Mouse (Mus musculus): ENCODE measurements around the gene Atp8b4. TPM values are rescaled to one million over a fixed set of nuclear protein-coding genes. Genes with fewer than 3 reads are reported as not detected.

The Atp8b4 gene
- polyA plus RNA-seq, 1 experiment = 0.97 TPM

- WGBS = 65% methylated on average over 11 of the region's 11 CpGs
- Histone ChIP-seq H3K27ac (ENCODE audit: insufficient read depth, low read depth, low read length) (no peak overlapping the region), H3K36me3 (ENCODE audit: control insufficient read depth, insufficient read depth, low read length) (no peaks in the 10 kb centered on the region), H3K27me3 (replicated peaks; ENCODE audit: control insufficient read depth, insufficient read depth, low read length) (no peaks in the 10 kb centered on the region; the same call in 1 of the 2 replicates), H3K4me1 (ENCODE audit: control insufficient read depth, insufficient read depth, low read length) (no peaks in the 10 kb centered on the region; the same call in 1 of the 2 replicates), H3K4me3 (ENCODE audit: insufficient read depth, low read depth, low read length) (no peak overlapping the region)
- no peak for DNase-seq
- no peak for TF ChIP-seq POLR2A (IDR thresholded peaks at IDR 0.05; ENCODE audit: low read depth, low read length)
- TF ChIP-seq CTCF (conservative IDR thresholded peaks at IDR 0.05; ENCODE audit: insufficient read depth, insufficient read length, low read depth, low read length) = no peak
Measured at GRCm38 (mm10) chr2:126498761-126499452, 1.6 kb downstream of the Atp8b4 start.

GRCm38 (mm10) chr2:126496838-126497237 is 3.6 kb downstream of the Atp8b4 start:
- Histone ChIP-seq H3K27me3 (replicated peaks; ENCODE audit: control insufficient read depth, insufficient read depth, low read length) (no peaks in the 10 kb centered on the region; the same call in 1 of the 2 replicates), H3K36me3 (ENCODE audit: control insufficient read depth, insufficient read depth, low read length) (no peaks in the 10 kb centered on the region), H3K4me3 (ENCODE audit: insufficient read depth, low read depth, low read length) (no peak overlapping the region), H3K27ac (ENCODE audit: insufficient read depth, low read depth, low read length) (no peak overlapping the region), H3K4me1 (ENCODE audit: control insufficient read depth, insufficient read depth, low read length) (no peaks in the 10 kb centered on the region; the same call in 1 of the 2 replicates)
- WGBS = 77% methylated on average over 9 of the region's 9 CpGs
- DNase-seq = peak; percentile 12
- no peak for TF ChIP-seq POLR2A (IDR thresholded peaks at IDR 0.05; ENCODE audit: low read depth, low read length)
- TF ChIP-seq CTCF (conservative IDR thresholded peaks at IDR 0.05; ENCODE audit: insufficient read depth, insufficient read length, low read depth, low read length) = no peak

GRCm38 (mm10) chr2:126495832-126496695 is 4.4 kb downstream of the Atp8b4 start:
- Histone ChIP-seq H3K27ac (ENCODE audit: insufficient read depth, low read depth, low read length) (no peak overlapping the region), H3K4me1 (ENCODE audit: control insufficient read depth, insufficient read depth, low read length) (no peaks in the 10 kb centered on the region; the same call in 1 of the 2 replicates), H3K27me3 (replicated peaks; ENCODE audit: control insufficient read depth, insufficient read depth, low read length) (no peaks in the 10 kb centered on the region; the same call in 1 of the 2 replicates), H3K4me3 (ENCODE audit: insufficient read depth, low read depth, low read length) (no peak overlapping the region), H3K36me3 (ENCODE audit: control insufficient read depth, insufficient read depth, low read length) (no peaks in the 10 kb centered on the region)
- DNase-seq = no peak
- 79% methylated on average over 14 of the region's 14 CpGs for WGBS
- no peak for TF ChIP-seq CTCF (conservative IDR thresholded peaks at IDR 0.05; ENCODE audit: insufficient read depth, insufficient read length, low read depth, low read length)

GRCm38 (mm10) chr2:126495230-126495629 is 5.2 kb downstream of the Atp8b4 start:
- no peak overlapping the region for H3K27ac ChIP-seq (ENCODE audit: insufficient read depth, low read depth, low read length)
- 63% methylated on average over 7 of the region's 7 CpGs for whole genome bisulfite sequencing
- TF ChIP-seq POLR2A (IDR thresholded peaks at IDR 0.05; ENCODE audit: low read depth, low read length) = no peak
- no peak for TF ChIP-seq CTCF (conservative IDR thresholded peaks at IDR 0.05; ENCODE audit: insufficient read depth, insufficient read length, low read depth, low read length)
- DNase-seq = no peak
- H3K27me3 ChIP-seq (replicated peaks; ENCODE audit: control insufficient read depth, insufficient read depth, low read length) = no peaks in the 10 kb centered on the region; the same call in 1 of the 2 replicates
- no peaks in the 10 kb centered on the region; the same call in 1 of the 2 replicates for H3K4me1 ChIP-seq (ENCODE audit: control insufficient read depth, insufficient read depth, low read length)
- H3K36me3 ChIP-seq (ENCODE audit: control insufficient read depth, insufficient read depth, low read length) = no peaks in the 10 kb centered on the region
- H3K4me3 ChIP-seq (ENCODE audit: insufficient read depth, low read depth, low read length) = no peak overlapping the region

- DNase-seq = no peak
- H3K36me3 ChIP-seq (ENCODE audit: control insufficient read depth, insufficient read depth, low read length) = no peaks in the 10 kb centered on the region
- no peak overlapping the region for H3K27ac ChIP-seq (ENCODE audit: insufficient read depth, low read depth, low read length)
- H3K4me3 ChIP-seq (ENCODE audit: insufficient read depth, low read depth, low read length) = no peak overlapping the region
- H3K4me1 ChIP-seq (ENCODE audit: control insufficient read depth, insufficient read depth, low read length) = no peaks in the 10 kb centered on the region; the same call in 1 of the 2 replicates
- 84% methylated on average over 8 of the region's 8 CpGs for WGBS
- H3K27me3 ChIP-seq (replicated peaks; ENCODE audit: control insufficient read depth, insufficient read depth, low read length) = no peaks in the 10 kb centered on the region
- no peak for TF ChIP-seq POLR2A (IDR thresholded peaks at IDR 0.05; ENCODE audit: low read depth, low read length)
Measured at GRCm38 (mm10) chr2:126493306-126493705, 7.2 kb downstream of the Atp8b4 start.

GRCm38 (mm10) chr2:126492713-126493112 is 7.8 kb downstream of the Atp8b4 start:
- no peak overlapping the region for H3K27ac ChIP-seq (ENCODE audit: insufficient read depth, low read depth, low read length)

GRCm38 (mm10) chr2:126491446-126491845 is 9.0 kb downstream of the Atp8b4 start:
- no peak for TF ChIP-seq CTCF (conservative IDR thresholded peaks at IDR 0.05; ENCODE audit: insufficient read depth, insufficient read length, low read depth, low read length)
- TF ChIP-seq POLR2A (IDR thresholded peaks at IDR 0.05; ENCODE audit: low read depth, low read length) = no peak
- no peak overlapping the region for H3K27ac ChIP-seq (ENCODE audit: insufficient read depth, low read depth, low read length)
- WGBS = 80% methylated on average over 4 of the region's 4 CpGs

More at GRCm38 (mm10) chr2:126492713-126493112, 7.8 kb downstream of the Atp8b4 start:
- Histone ChIP-seq H3K27me3 (replicated peaks; ENCODE audit: control insufficient read depth, insufficient read depth, low read length) (no peaks in the 10 kb centered on the region), H3K4me1 (ENCODE audit: control insufficient read depth, insufficient read depth, low read length) (no peaks in the 10 kb centered on the region; the same call in 1 of the 2 replicates), H3K36me3 (ENCODE audit: control insufficient read depth, insufficient read depth, low read length) (no peaks in the 10 kb centered on the region), H3K4me3 (ENCODE audit: insufficient read depth, low read depth, low read length) (no peak overlapping the region)
- DNase-seq = no peak
- 47% methylated on average over 5 of the region's 5 CpGs for WGBS
- TF ChIP-seq CTCF (conservative IDR thresholded peaks at IDR 0.05; ENCODE audit: insufficient read depth, insufficient read length, low read depth, low read length) (no peak), POLR2A (IDR thresholded peaks at IDR 0.05; ENCODE audit: low read depth, low read length) (no peak)

More at GRCm38 (mm10) chr2:126491446-126491845, 9.0 kb downstream of the Atp8b4 start:
- Histone ChIP-seq H3K36me3 (ENCODE audit: control insufficient read depth, insufficient read depth, low read length) (no peaks in the 10 kb centered on the region), H3K27me3 (replicated peaks; ENCODE audit: control insufficient read depth, insufficient read depth, low read length) (no peaks in the 10 kb centered on the region), H3K4me3 (ENCODE audit: insufficient read depth, low read depth, low read length) (no peak overlapping the region), H3K4me1 (ENCODE audit: control insufficient read depth, insufficient read depth, low read length) (no peaks in the 10 kb centered on the region; the same call in 1 of the 2 replicates)
- no peak for DNase-seq

Measured in kidney, adult 2 months (tissue).